Mouse (Mus musculus) splenic B cell, adult 2 months (primary cell): ENCODE results near the gene Ccdc122.
"Not testable (repeated sequence)": the region's sequence is repeated elsewhere in the genome, so short reads cannot be mapped to it uniquely, and the experiment has no call there.

Experiments used
- DNase-seq: peaks from one replicate; pipeline ENCODE4 v3.0.0-alpha.2; 2011; ENCODE audit warnings: low read depth, low spot score
- H3K27me3 ChIP-seq: 2 replicates; pipeline ENCODE4 v1.6.1; 2012; ENCODE audit warnings: mild to moderate bottlenecking, low read length, moderate library complexity, mixed read lengths; ENCODE audit not compliant: control insufficient read depth, poor library complexity, insufficient read depth, severe bottlenecking
- H3K36me3 ChIP-seq: 2 replicates; pipeline ENCODE4 v1.6.1; 2012; ENCODE audit warnings: mild to moderate bottlenecking, low read length, moderate library complexity, mixed read lengths; ENCODE audit not compliant: control insufficient read depth, poor library complexity, insufficient read depth, severe bottlenecking

Ccdc122 gene

GRCm38 (mm10) chr14:77036226-77037046, at the start of gene Ccdc122, which contains the start of gene Lacc1:
Ccdc122 (plus strand) TSS chr14:77036772.
Lacc1 (minus strand) TSS chr14:77036904.
- Histone ChIP-seq H3K36me3 (no peaks in the 10 kb centered on the region), H3K27me3 (no peaks in the 10 kb centered on the region)
- DNase-seq = peak; percentile 91

- not testable (repeated sequence) for H3K36me3 ChIP-seq, DNase-seq, H3K27me3 ChIP-seq
These were observed 46.2 kb upstream of the Ccdc122 start for GRCm38 (mm10) chr14:76990351-76990750.

- DNase-seq = no peak
- Histone ChIP-seq H3K36me3 (no peaks in the 10 kb centered on the region), H3K27me3 (no peaks in the 10 kb centered on the region)
These were observed 31.8 kb upstream of the Ccdc122 start for GRCm38 (mm10) chr14:77004740-77005139.

GRCm38 (mm10) chr14:77005566-77005965, 31.0 kb upstream of the Ccdc122 start:
- DNase-seq = no peak
- no peaks in the 10 kb centered on the region for H3K36me3 ChIP-seq
- no peaks in the 10 kb centered on the region for H3K27me3 ChIP-seq

- H3K27me3 ChIP-seq = no peaks in the 10 kb centered on the region
- peak; percentile 76 for DNase-seq
- H3K36me3 ChIP-seq = no peaks in the 10 kb centered on the region
These were observed 28.3 kb upstream of the Ccdc122 start for GRCm38 (mm10) chr14:77008238-77008637.

GRCm38 (mm10) chr14:77011804-77012203, 24.8 kb upstream of the Ccdc122 start:
- H3K36me3 ChIP-seq = no peaks in the 10 kb centered on the region
- DNase-seq = peak; percentile 72
- no peaks in the 10 kb centered on the region for H3K27me3 ChIP-seq

- H3K27me3 ChIP-seq, H3K36me3 ChIP-seq, DNase-seq: not testable (repeated sequence)
These were observed 19.8 kb upstream of the Ccdc122 start for GRCm38 (mm10) chr14:77016783-77017182.

- no peaks in the 10 kb centered on the region for H3K36me3 ChIP-seq
- H3K27me3 ChIP-seq = no peaks in the 10 kb centered on the region
- DNase-seq = no peak
These were observed 19.4 kb upstream of the Ccdc122 start for GRCm38 (mm10) chr14:77017211-77017610.

- DNase-seq = no peak
- no peaks in the 10 kb centered on the region for H3K27me3 ChIP-seq
- H3K36me3 ChIP-seq = no peaks in the 10 kb centered on the region
These were observed 12.1 kb upstream of the Ccdc122 start for GRCm38 (mm10) chr14:77024499-77024898.

GRCm38 (mm10) chr14:77029319-77030054, 7.1 kb upstream of the Ccdc122 start:
- no peaks in the 10 kb centered on the region for H3K36me3 ChIP-seq
- DNase-seq = no peak
- no peaks in the 10 kb centered on the region for H3K27me3 ChIP-seq

- Histone ChIP-seq H3K36me3 (no peaks in the 10 kb centered on the region), H3K27me3 (no peaks in the 10 kb centered on the region)
- no peak for DNase-seq
These were observed 5.8 kb upstream of the Ccdc122 start for GRCm38 (mm10) chr14:77030808-77031207.

GRCm38 (mm10) chr14:77032433-77032832, 4.1 kb upstream of the Ccdc122 start:
- Histone ChIP-seq H3K36me3 (no peaks in the 10 kb centered on the region), H3K27me3 (no peaks in the 10 kb centered on the region)
- DNase-seq = no peak

GRCm38 (mm10) chr14:77033391-77033790, 3.2 kb upstream of the Ccdc122 start:
- Histone ChIP-seq H3K36me3 (no peaks in the 10 kb centered on the region), H3K27me3 (no peaks in the 10 kb centered on the region)
- peak; percentile 46 for DNase-seq

GRCm38 (mm10) chr14:77034175-77034915, 2.2 kb upstream of the Ccdc122 start:
- Histone ChIP-seq H3K36me3 (no peaks in the 10 kb centered on the region), H3K27me3 (no peaks in the 10 kb centered on the region)
- DNase-seq = peak; percentile 39

- Histone ChIP-seq H3K36me3 (no peaks in the 10 kb centered on the region), H3K27me3 (no peaks in the 10 kb centered on the region)
- no peak for DNase-seq
These were observed 1.6 kb upstream of the Ccdc122 start for GRCm38 (mm10) chr14:77034970-77035369.
